Mouse (Mus musculus) hindbrain, embryonic 14.5 days (tissue): ENCODE measurements around the gene Hipk3. TPM values are rescaled to one million over a fixed set of nuclear protein-coding genes. Genes with fewer than 3 reads are reported as not detected.

Experiments
- ATAC-seq: fragments of 200-750 bp; cut with Nextera tagmentation; 2 replicates; pipeline ENCODE4 v1.8.0; 2017; ENCODE audit warnings: moderate number of reproducible peaks, mild to moderate bottlenecking, moderate TSS enrichment, moderate library complexity; ENCODE audit not compliant: low FRiP score
- DNase-seq: peaks from one replicate; pipeline ENCODE4 v3.0.0-alpha.2; 2015; ENCODE audit warnings: low spot score
- H3K27ac ChIP-seq: fragments of 300-500 bp; sonication (generic); 2 replicates; pipeline ENCODE4 v1.5.1; 2014; ENCODE audit warnings: mild to moderate bottlenecking, moderate library complexity
- H3K27me3 ChIP-seq: fragments of 300-500 bp; sonication (generic); 2 replicates; pipeline ENCODE4 v1.6.1; 2014; ENCODE audit warnings: mild to moderate bottlenecking, low read length, mixed read lengths; ENCODE audit not compliant: control insufficient read depth, insufficient read depth
- H3K36me3 ChIP-seq: fragments of 300-500 bp; sonication (generic); replicated peaks from 2 replicates; pipeline ENCODE4 v1.6.1; 2014; ENCODE audit not compliant: control insufficient read depth, insufficient read depth
- H3K4me1 ChIP-seq: fragments of 300-500 bp; sonication (generic); replicated peaks from 2 replicates; pipeline ENCODE4 v1.6.1; 2014; ENCODE audit warnings: antibody characterized with exemption, low read length, mixed read lengths; ENCODE audit not compliant: control insufficient read depth, insufficient read depth
- H3K4me2 ChIP-seq: fragments of 300-500 bp; sonication (generic); replicated peaks from 2 replicates; pipeline ENCODE4 v1.6.1; 2014; ENCODE audit warnings: mild to moderate bottlenecking, moderate library complexity
- H3K4me3 ChIP-seq: fragments of 300-500 bp; sonication (generic); replicated peaks from 2 replicates; pipeline ENCODE4 v1.5.1; 2014; ENCODE audit warnings: mild to moderate bottlenecking, low read length
- H3K9ac ChIP-seq: fragments of 300-500 bp; sonication (generic); 2 replicates; pipeline ENCODE4 v1.6.1; 2014
- H3K9me3 ChIP-seq: fragments of 300-500 bp; sonication (generic); 2 replicates; pipeline ENCODE4 v1.6.1; 2016; ENCODE audit warnings: low read length; ENCODE audit not compliant: control insufficient read depth
- WGBS: fragments of 180-500 bp; shearing (Covaris S2); extraction: QIAGEN DNeasy Blood & Tissue Kit; methylation state at CpG from one replicate; pipeline ENCODE4 v1.1.7; 2014; 5-methylcytosine and 5-hydroxymethylcytosine counted together
- polyA plus RNA-seq: library from polyadenylated mRNA; unstranded; fragments of >200 nt; fragmentation: Nextera tagmentation; extraction: Ambion mirVana; gene quantifications from 2 replicates; pipeline ENCODE4 v1.2.1, GENCODE M21; 2014

The Hipk3 gene
- polyA plus RNA-seq, 1 experiment from 2014 or later: 13.8 TPM

GRCm38 (mm10) chr2:104392700-104393312 is 101.4 kb downstream of the Hipk3 start:
- H3K9ac ChIP-seq: no peak overlapping the region
- whole genome bisulfite sequencing: 68% methylated on average over 4 of the region's 4 CpGs
- H3K9me3 ChIP-seq: no peaks in the 10 kb centered on the region
- H3K27ac ChIP-seq: no peak overlapping the region
- H3K4me2 ChIP-seq: no peak overlapping the region
- no peak for ATAC-seq
- no peak overlapping the region for H3K4me3 ChIP-seq
- DNase-seq: no peak
- H3K4me1 ChIP-seq: no peaks in the 10 kb centered on the region
- no peaks in the 10 kb centered on the region for H3K36me3 ChIP-seq
- no peaks in the 10 kb centered on the region for H3K27me3 ChIP-seq

GRCm38 (mm10) chr2:104389231-104389630 is 105.0 kb downstream of the Hipk3 start:
- Histone ChIP-seq H3K9ac (no peak overlapping the region), H3K27ac (no peak overlapping the region), H3K4me2 (no peak overlapping the region), H3K4me1 (no peaks in the 10 kb centered on the region), H3K4me3 (no peak overlapping the region), H3K9me3 (no peaks in the 10 kb centered on the region), H3K36me3 (no peaks in the 10 kb centered on the region), H3K27me3 (no peaks in the 10 kb centered on the region)
- 93% methylated on average over 11 of the region's 11 CpGs for whole genome bisulfite sequencing
- ATAC-seq: no peak
- DNase-seq: no peak

GRCm38 (mm10) chr2:104385941-104386340 is 108.3 kb downstream of the Hipk3 start:
- Histone ChIP-seq H3K27me3 (no peaks in the 10 kb centered on the region), H3K36me3 (no peaks in the 10 kb centered on the region), H3K9ac (no peak overlapping the region), H3K4me2 (no peak overlapping the region), H3K9me3 (no peaks in the 10 kb centered on the region), H3K4me3 (no peak overlapping the region), H3K27ac (no peak overlapping the region), H3K4me1 (no peaks in the 10 kb centered on the region)
- WGBS: 90% methylated on average over 2 of the region's 2 CpGs
- ATAC-seq: no peak
- no peak for DNase-seq

GRCm38 (mm10) chr2:104383589-104383988 is 110.7 kb downstream of the Hipk3 start:
- no peak overlapping the region for H3K4me3 ChIP-seq
- no peak overlapping the region for H3K27ac ChIP-seq
- no peaks in the 10 kb centered on the region for H3K27me3 ChIP-seq
- DNase-seq (no peak), ATAC-seq (no peak)
- H3K36me3 ChIP-seq: no peaks in the 10 kb centered on the region
- no peak overlapping the region for H3K4me2 ChIP-seq
- H3K9me3 ChIP-seq: no peaks in the 10 kb centered on the region
- no peak overlapping the region for H3K9ac ChIP-seq
- H3K4me1 ChIP-seq: peaks cover 9% of the 10 kb centered on the region
- WGBS: 95% methylated on average over 4 of the region's 4 CpGs

- 88% methylated on average over 6 of the region's 6 CpGs for WGBS
- H3K4me3 ChIP-seq: no peak overlapping the region
Observed at GRCm38 (mm10) chr2:104382813-104383212, 111.4 kb downstream of the Hipk3 start.

GRCm38 (mm10) chr2:104379304-104379703 is 114.9 kb downstream of the Hipk3 start:
- Histone ChIP-seq H3K27me3 (no peaks in the 10 kb centered on the region), H3K27ac (no peak overlapping the region), H3K4me3 (no peak overlapping the region), H3K9me3 (no peaks in the 10 kb centered on the region), H3K9ac (no peak overlapping the region), H3K4me1 (peaks cover 11% of the 10 kb centered on the region), H3K36me3 (no peaks in the 10 kb centered on the region), H3K4me2 (no peak overlapping the region)
- no peak for DNase-seq
- 27% methylated on average over 7 of the region's 7 CpGs for WGBS
- no peak; the same call in 1 of the 2 replicates for ATAC-seq

More at GRCm38 (mm10) chr2:104382813-104383212, 111.4 kb downstream of the Hipk3 start:
- H3K4me2 ChIP-seq: no peak overlapping the region
- no peak overlapping the region for H3K27ac ChIP-seq
- H3K9me3 ChIP-seq: no peaks in the 10 kb centered on the region
- H3K9ac ChIP-seq: no peak overlapping the region
- no peak for DNase-seq
- no peaks in the 10 kb centered on the region for H3K27me3 ChIP-seq
- ATAC-seq: no peak
- peaks cover 11% of the 10 kb centered on the region for H3K4me1 ChIP-seq
- H3K36me3 ChIP-seq: no peaks in the 10 kb centered on the region

GRCm38 (mm10) chr2:104378791-104379190 is 115.5 kb downstream of the Hipk3 start:
- no peak for DNase-seq

GRCm38 (mm10) chr2:104377990-104378389 is 116.3 kb downstream of the Hipk3 start:
- Histone ChIP-seq H3K9ac (no peak overlapping the region), H3K36me3 (no peaks in the 10 kb centered on the region), H3K27me3 (no peaks in the 10 kb centered on the region), H3K4me1 (peaks cover 11% of the 10 kb centered on the region), H3K9me3 (no peaks in the 10 kb centered on the region), H3K4me3 (no peak overlapping the region), H3K27ac (no peak overlapping the region), H3K4me2 (no peak overlapping the region)
- peak; percentile 24; the same call in 1 of the 2 replicates for ATAC-seq
- 69% methylated on average over 2 of the region's 2 CpGs for WGBS
- DNase-seq: no peak

More at GRCm38 (mm10) chr2:104378791-104379190, 115.5 kb downstream of the Hipk3 start:
- Histone ChIP-seq H3K4me3 (no peak overlapping the region), H3K9me3 (no peaks in the 10 kb centered on the region), H3K4me1 (peaks cover 11% of the 10 kb centered on the region), H3K4me2 (no peak overlapping the region), H3K36me3 (no peaks in the 10 kb centered on the region), H3K9ac (no peak overlapping the region), H3K27me3 (no peaks in the 10 kb centered on the region), H3K27ac (no peak overlapping the region)
- ATAC-seq: no peak
- WGBS: 8% methylated on average over 3 of the region's 3 CpGs
